Mouse (Mus musculus) CD4-positive, CD25-positive, alpha-beta regulatory T cell, adult 9 weeks (primary cell): ENCODE data around the gene Tceal6. TPM values are rescaled to one million over a fixed set of nuclear protein-coding genes. Genes with fewer than 3 reads are reported as not detected.

Source experiments
- polyA plus RNA-seq: library from polyadenylated mRNA; unstranded; fragments of 100-300 nt; shearing (Covaris generic); gene quantifications from one replicate; pipeline ENCODE4 v1.2.1, GENCODE M21; 2017

The Tceal6 gene
- not detected for polyA plus RNA-seq

DNA sequence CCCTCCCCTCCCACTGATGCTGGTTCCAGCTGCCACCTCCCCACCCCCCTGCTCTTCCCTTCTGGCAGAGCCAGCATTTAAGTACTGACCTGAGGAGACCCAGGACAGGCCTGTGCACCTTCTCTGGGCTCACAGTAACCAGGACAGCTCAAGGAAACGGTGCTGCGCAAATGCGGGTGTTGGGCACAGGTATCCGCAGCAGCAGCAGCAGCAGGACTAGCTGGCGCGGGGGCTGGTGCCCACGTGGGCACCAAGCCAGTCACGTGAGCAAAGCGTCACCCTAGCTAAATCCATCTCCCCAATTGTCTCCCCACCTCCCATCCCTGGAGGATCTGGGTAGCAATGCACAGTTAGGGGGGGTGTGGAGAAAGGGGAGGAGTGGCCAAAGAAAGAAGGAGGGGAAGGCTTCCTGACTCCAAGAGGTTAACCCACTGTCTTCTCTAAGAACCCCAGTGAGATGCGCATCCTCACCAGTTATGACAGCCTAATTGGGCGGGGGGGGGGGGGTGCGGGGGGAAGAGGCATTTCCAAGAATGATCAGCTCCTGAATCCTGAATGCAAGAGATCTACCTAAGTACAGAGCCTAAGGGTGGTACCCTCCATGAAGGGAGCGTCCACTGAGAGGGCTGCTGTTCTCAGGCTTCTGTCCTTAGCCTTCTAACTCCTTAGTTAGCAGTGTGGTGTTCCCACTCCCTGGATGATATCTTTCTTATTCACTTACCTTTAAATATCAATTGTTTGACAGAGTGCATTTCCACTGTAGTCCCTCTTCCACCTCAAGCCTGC, at the start of gene Tceal6:
Gene Tceal6, minus strand, starts transcription at position 252 of the 786 bp plus-strand sequence.

DNA sequence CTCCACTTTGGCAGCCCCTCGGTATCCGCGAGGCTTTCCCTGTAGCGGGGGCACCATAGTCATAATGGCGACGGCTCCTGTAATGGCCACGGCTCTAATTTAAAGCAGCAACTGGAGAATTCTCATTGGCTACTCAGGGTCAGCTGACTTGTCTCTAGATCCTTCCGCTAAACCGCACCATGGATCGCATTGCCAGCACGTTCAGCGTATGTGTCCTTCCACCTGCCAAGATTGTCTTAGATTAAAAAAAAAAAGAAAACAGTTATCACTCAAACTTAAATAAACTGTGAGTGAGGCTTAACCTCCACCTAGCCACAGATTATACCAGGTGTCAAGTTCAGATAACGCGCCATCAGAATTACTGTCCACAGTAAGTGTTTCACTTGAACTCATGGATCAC, 33.0 kb downstream of the Tceal6 start, which contains the start of gene Gm15023:
Gene Gm15023, minus strand, starts transcription at position 101 of the 400 bp plus-strand sequence.

Other genes starting within 250 kb of the Tceal6 start
- 0.43 TPM for gene Nxf2, start 245.9 kb downstream of the Tceal6 start, polyA plus RNA-seq
- gene Zmat1, start 201.5 kb downstream of the Tceal6 start, polyA plus RNA-seq: 6.6 TPM
- gene Gm15023, start 33.1 kb downstream of the Tceal6 start, polyA plus RNA-seq: not detected
- not detected for gene Pramel3, start 91.6 kb upstream of the Tceal6 start, polyA plus RNA-seq
- 0.24 TPM for gene Gm5128, start 162.6 kb upstream of the Tceal6 start, polyA plus RNA-seq
- gene Gm7903, start 223.1 kb upstream of the Tceal6 start, polyA plus RNA-seq: not detected